Mouse (Mus musculus) embryo, embryonic 11 days (tissue): ENCODE results near the gene Olfr1233.

ENCODE experiments used
- DNase-seq: peaks from one replicate; pipeline ENCODE4 v3.0.0-alpha.2; 2015

Gene Olfr1233

DNA sequence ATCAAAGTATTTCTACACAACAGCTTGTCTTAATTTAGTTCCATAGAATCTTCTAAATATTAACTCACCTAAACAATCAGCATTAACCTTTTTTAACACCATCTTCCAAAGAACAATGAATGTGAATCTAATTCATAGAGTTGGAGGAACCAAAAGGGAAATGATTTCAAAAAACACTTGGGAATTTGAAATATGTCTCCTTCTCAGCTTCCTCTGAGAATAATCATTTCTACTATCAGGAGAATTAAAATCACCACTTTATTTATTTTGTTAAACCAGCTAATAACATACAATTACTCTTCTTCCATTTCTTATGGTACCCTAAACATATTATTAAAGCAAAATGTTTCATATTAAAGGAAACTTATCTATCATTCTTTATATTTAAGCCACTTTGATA, at the start of gene Olfr1233:
Gene Olfr1233 (minus strand): TSS at position 101 of the 400 bp plus-strand sequence.
- no peak for DNase-seq

DNA sequence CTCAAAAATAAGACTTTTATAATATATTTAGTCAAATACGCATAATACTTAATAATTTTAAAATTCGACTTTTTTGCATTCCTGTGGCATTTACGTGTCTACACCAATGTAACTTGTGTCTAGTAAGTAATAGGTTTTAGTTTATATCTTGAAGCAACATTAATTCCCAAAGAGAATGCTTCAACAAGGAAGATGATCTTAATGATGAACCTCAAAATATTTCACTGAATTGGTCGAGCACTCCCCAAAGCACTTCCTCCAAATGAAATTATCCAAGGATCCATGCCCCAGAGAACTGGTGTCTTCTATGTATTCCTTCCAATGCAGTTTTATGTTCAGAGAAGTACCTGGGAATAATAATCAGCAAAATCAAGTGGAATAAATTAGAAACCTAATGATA, 22.6 kb upstream of the Olfr1233 start, which contains the start of gene Olfr1234:
Gene Olfr1234 (minus strand): TSS at position 101 of the 400 bp plus-strand sequence.
- DNase-seq, result no peak

DNA sequence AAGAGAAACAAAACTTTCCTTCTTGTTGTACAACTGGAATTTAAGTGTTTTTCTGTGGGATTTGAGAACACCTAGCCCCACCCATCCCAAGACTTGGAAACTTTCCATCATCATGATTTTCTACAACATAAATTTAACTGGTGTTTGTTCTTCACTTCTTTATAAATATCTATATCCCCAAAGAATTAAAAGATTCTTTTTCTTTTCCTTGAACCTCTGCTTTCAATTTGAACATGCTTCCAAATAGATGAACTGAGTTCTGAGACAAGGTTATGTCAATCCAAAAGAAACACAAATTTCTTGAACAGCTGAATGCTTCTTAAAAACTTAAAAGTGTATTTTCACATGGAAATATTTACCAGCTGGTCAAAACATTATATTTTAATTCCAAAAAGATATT, 12.6 kb downstream of the Olfr1233 start, which contains the start of gene Olfr1232:
Gene Olfr1232 (minus strand): TSS at position 101 of the 400 bp plus-strand sequence.
- DNase-seq, result no peak

DNA sequence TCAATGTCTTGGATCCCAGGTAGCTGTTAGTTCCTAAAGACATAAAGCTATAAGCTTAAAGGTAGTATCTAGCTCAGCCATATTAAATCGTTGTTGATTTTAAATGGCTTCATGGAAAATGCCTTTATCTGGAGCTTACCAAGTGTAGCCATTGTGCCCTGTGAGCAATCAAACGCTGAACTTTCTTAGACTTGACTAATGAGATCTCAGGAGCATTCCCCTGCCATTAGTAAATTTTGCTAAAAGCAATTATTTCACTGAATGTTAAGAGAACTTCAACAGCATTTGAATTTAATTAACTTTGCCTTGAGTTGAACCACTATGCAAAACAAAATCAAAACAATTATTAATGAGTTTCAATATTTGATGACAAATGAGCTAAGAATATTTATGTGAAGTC, 35.2 kb downstream of the Olfr1233 start, which contains the start of gene Olfr1231:
Gene Olfr1231 (minus strand): TSS at position 101 of the 400 bp plus-strand sequence.
- DNase-seq, result no peak

DNA sequence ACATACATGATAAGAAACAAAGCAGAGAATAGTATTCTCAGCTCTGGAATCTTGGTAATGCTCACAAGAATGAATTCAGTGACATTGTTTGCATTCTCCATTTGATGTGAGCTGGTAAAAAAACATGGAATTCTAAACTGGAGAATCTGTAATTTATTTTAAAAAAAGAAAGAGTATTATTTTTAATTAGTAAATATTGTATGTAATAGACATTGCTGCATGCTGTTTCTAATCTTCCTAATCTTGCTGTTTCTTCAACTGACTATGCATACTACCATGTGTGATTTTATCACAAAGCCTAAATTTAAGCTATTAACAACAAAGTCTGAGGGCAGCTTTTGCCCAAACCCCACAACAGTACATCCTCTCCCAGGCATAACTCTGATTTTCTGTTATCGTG, 45.0 kb downstream of the Olfr1233 start, which contains the start of gene Olfr1230:
Gene Olfr1230 (minus strand): TSS at position 101 of the 400 bp plus-strand sequence.
- DNase-seq, result no peak

DNA sequence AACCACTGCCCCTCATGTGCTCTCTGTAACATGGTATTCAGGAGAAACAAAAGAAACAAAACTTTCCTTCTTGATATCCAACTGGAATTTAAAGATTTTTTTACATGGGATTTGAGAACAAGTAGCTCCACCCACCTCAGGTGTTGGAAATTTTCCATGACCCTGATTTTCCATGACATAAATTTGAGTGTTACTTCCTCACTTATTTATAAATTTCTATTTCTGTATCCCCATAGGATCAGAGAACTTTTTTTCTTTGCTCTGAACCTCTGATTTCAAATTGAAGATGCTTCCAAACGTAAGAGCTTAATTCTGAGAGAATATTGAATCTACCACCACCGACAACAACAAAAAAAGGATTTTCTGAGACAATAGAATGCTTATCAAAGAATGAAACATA, 54.3 kb downstream of the Olfr1233 start, which contains the start of gene Olfr1229:
Gene Olfr1229 (minus strand): TSS at position 101 of the 400 bp plus-strand sequence.
- no peak for DNase-seq
